Mouse (Mus musculus) lung, postnatal 0 days (tissue): ENCODE measurements around the gene Scarf2. TPM values are rescaled to one million over a fixed set of nuclear protein-coding genes. Genes with fewer than 3 reads are reported as not detected.

ENCODE experiments used
- ATAC-seq: fragments of 200-750 bp; cut with Nextera tagmentation; 2 replicates; pipeline ENCODE4 v1.8.0; 2017; ENCODE audit warnings: moderate library complexity
- DNase-seq: peaks from one replicate; pipeline ENCODE4 v3.0.0-alpha.2; 2016; ENCODE audit warnings: low spot score
- H3K27ac ChIP-seq: fragments of 300-500 bp; sonication (generic); 2 replicates; pipeline ENCODE4 v1.5.1; 2014; ENCODE audit warnings: antibody characterized with exemption, mild to moderate bottlenecking, low read length, mixed read lengths
- H3K27me3 ChIP-seq: fragments of 300-500 bp; sonication (generic); replicated peaks from 2 replicates; pipeline ENCODE4 v1.6.1; 2014; ENCODE audit warnings: low read length, mixed read lengths; ENCODE audit not compliant: insufficient read depth
- H3K36me3 ChIP-seq: fragments of 300-500 bp; sonication (generic); 2 replicates; pipeline ENCODE4 v1.6.1; 2014; ENCODE audit warnings: low read length, mixed read lengths; ENCODE audit not compliant: insufficient read depth
- H3K4me1 ChIP-seq: fragments of 300-500 bp; sonication (generic); 2 replicates; pipeline ENCODE4 v1.6.1; 2014; ENCODE audit warnings: antibody characterized with exemption, low read depth, low read length, mixed read lengths; ENCODE audit not compliant: insufficient read depth
- H3K4me2 ChIP-seq: fragments of 300-500 bp; sonication (generic); replicated peaks from 2 replicates; pipeline ENCODE4 v1.6.1; 2014; ENCODE audit warnings: low read depth, mild to moderate bottlenecking, low read length, moderate library complexity, mixed read lengths
- H3K4me3 ChIP-seq: fragments of 300-500 bp; sonication (generic); 2 replicates; pipeline ENCODE4 v1.5.1; 2014; ENCODE audit warnings: low read depth, low read length
- H3K9ac ChIP-seq: fragments of 300-500 bp; sonication (generic); replicated peaks from 2 replicates; pipeline ENCODE4 v1.6.1; 2014; ENCODE audit warnings: low read depth, mild to moderate bottlenecking
- H3K9me3 ChIP-seq: fragments of 300-500 bp; sonication (generic); 2 replicates; pipeline ENCODE4 v1.6.1; 2016; ENCODE audit warnings: low read length, mixed read lengths
- CTCF ChIP-seq: IDR thresholded peaks from 2 replicates; pipeline ENCODE4 v1.5.1; 2016; ENCODE audit warnings: antibody characterized with exemption, mild to moderate bottlenecking
- EP300 ChIP-seq: IDR thresholded peaks from 2 replicates; pipeline ENCODE4 v1.6.1; 2016; ENCODE audit warnings: antibody characterized with exemption, mild to moderate bottlenecking, control low read depth
- WGBS: fragments of 180-500 bp; shearing (Covaris S2); extraction: QIAGEN DNeasy Blood & Tissue Kit; methylation state at CpG from one replicate; pipeline ENCODE4 v1.1.7; 2014; 5-methylcytosine and 5-hydroxymethylcytosine counted together
- polyA plus RNA-seq: library from polyadenylated mRNA; unstranded; fragments of >200 nt; fragmentation: Nextera tagmentation; extraction: Ambion mirVana; gene quantifications from 2 replicates; pipeline ENCODE4 v1.2.1, GENCODE M21; 2015

Gene Scarf2
- polyA plus RNA-seq, 1 experiment from 2014 or later: 18.5 TPM

- Histone ChIP-seq H3K4me2 (peak overlapping the region; percentile 88), H3K27ac (peak overlapping the region; percentile 72), H3K36me3 (no peaks in the 10 kb centered on the region), H3K9ac (peak overlapping the region; percentile 65), H3K4me1 (peaks cover 9% of the 10 kb centered on the region; the same call in 1 of the 2 replicates), H3K27me3 (no peaks in the 10 kb centered on the region), H3K4me3 (peak overlapping the region; percentile 49), H3K9me3 (no peaks in the 10 kb centered on the region)
- peak; percentile 73 for DNase-seq
- under 1% methylated on average over 31 of the region's 54 CpGs for WGBS
- ATAC-seq: peak; percentile 71
- TF ChIP-seq EP300 (no peak), CTCF (no peak)
Observed at GRCm38 (mm10) chr16:17759813-17760321, 37.2 kb upstream of the Scarf2 start.

- Histone ChIP-seq H3K27ac (no peak overlapping the region), H3K4me3 (peak overlapping the region; percentile 49; the same call in 1 of the 2 replicates), H3K27me3 (no peaks in the 10 kb centered on the region), H3K9ac (no peak overlapping the region), H3K36me3 (no peaks in the 10 kb centered on the region), H3K4me1 (peaks cover 9% of the 10 kb centered on the region; the same call in 1 of the 2 replicates), H3K4me2 (peak overlapping the region; percentile 88; the same call in 1 of the 2 replicates), H3K9me3 (no peaks in the 10 kb centered on the region)
- peak; percentile 77 for DNase-seq
- 39% methylated on average over 8 of the region's 8 CpGs for WGBS
- TF ChIP-seq EP300 (no peak), CTCF (peak; percentile 75)
- ATAC-seq: peak; percentile 54
Observed at GRCm38 (mm10) chr16:17760657-17761056, 36.4 kb upstream of the Scarf2 start.

- H3K4me2 ChIP-seq: no peak overlapping the region
- no peak overlapping the region for H3K9ac ChIP-seq
- H3K4me1 ChIP-seq: peaks cover 9% of the 10 kb centered on the region; the same call in 1 of the 2 replicates
- 35% methylated on average over 1 of the region's 1 CpGs for WGBS
- TF ChIP-seq EP300 (no peak), CTCF (no peak)
- H3K27ac ChIP-seq: no peak overlapping the region
- no peaks in the 10 kb centered on the region for H3K9me3 ChIP-seq
- no peak overlapping the region for H3K4me3 ChIP-seq
- H3K27me3 ChIP-seq: no peaks in the 10 kb centered on the region
- ATAC-seq (no peak), DNase-seq (no peak)
- no peaks in the 10 kb centered on the region for H3K36me3 ChIP-seq
Observed at GRCm38 (mm10) chr16:17761074-17761473, 36.0 kb upstream of the Scarf2 start.

GRCm38 (mm10) chr16:17764108-17764511, 33.0 kb upstream of the Scarf2 start:
- TF ChIP-seq CTCF: no peak
- TF ChIP-seq EP300: no peak
- H3K4me3 ChIP-seq: no peak overlapping the region
- no peak overlapping the region for H3K9ac ChIP-seq
- H3K4me1 ChIP-seq: peaks cover 6% of the 10 kb centered on the region; the same call in 1 of the 2 replicates
- WGBS: 73% methylated on average over 4 of the region's 4 CpGs
- no peak for DNase-seq
- ATAC-seq: no peak
- no peaks in the 10 kb centered on the region; the same call in 1 of the 2 replicates for H3K36me3 ChIP-seq
- H3K27ac ChIP-seq: no peak overlapping the region
- H3K27me3 ChIP-seq: no peaks in the 10 kb centered on the region
- H3K4me2 ChIP-seq: no peak overlapping the region
- no peaks in the 10 kb centered on the region for H3K9me3 ChIP-seq

GRCm38 (mm10) chr16:17768834-17769233, 28.2 kb upstream of the Scarf2 start:
- Histone ChIP-seq H3K4me1 (no peaks in the 10 kb centered on the region), H3K27ac (no peak overlapping the region), H3K36me3 (peaks cover 5% of the 10 kb centered on the region; the same call in 1 of the 2 replicates), H3K9me3 (no peaks in the 10 kb centered on the region), H3K4me3 (no peak overlapping the region), H3K27me3 (no peaks in the 10 kb centered on the region), H3K4me2 (no peak overlapping the region), H3K9ac (no peak overlapping the region)
- no peak for TF ChIP-seq EP300
- no peak for TF ChIP-seq CTCF
- 75% methylated on average over 7 of the region's 7 CpGs for WGBS
- no peak for ATAC-seq
- DNase-seq: no peak

GRCm38 (mm10) chr16:17771117-17771865, 25.8 kb upstream of the Scarf2 start:
- H3K36me3 ChIP-seq: peaks cover 5% of the 10 kb centered on the region; the same call in 1 of the 2 replicates
- no peak overlapping the region for H3K4me3 ChIP-seq
- no peak overlapping the region for H3K9ac ChIP-seq
- TF ChIP-seq CTCF (peak; percentile 66), EP300 (no peak)
- WGBS: 62% methylated on average over 4 of the region's 4 CpGs
- no peaks in the 10 kb centered on the region for H3K4me1 ChIP-seq
- DNase-seq: peak; percentile 29
- no peak overlapping the region for H3K27ac ChIP-seq
- H3K4me2 ChIP-seq: no peak overlapping the region
- no peaks in the 10 kb centered on the region for H3K9me3 ChIP-seq
- H3K27me3 ChIP-seq: no peaks in the 10 kb centered on the region
- no peak for ATAC-seq
